Mouse (Mus musculus): ENCODE results near the gene Gpc4. TPM values are rescaled to one million over a fixed set of nuclear protein-coding genes. Genes with fewer than 3 reads are reported as not detected.

Gpc4 gene
- polyA plus RNA-seq (2012; ENCODE audit: low replicate concordance): 6.4 and 7.9 TPM in 2 replicates

DNA sequence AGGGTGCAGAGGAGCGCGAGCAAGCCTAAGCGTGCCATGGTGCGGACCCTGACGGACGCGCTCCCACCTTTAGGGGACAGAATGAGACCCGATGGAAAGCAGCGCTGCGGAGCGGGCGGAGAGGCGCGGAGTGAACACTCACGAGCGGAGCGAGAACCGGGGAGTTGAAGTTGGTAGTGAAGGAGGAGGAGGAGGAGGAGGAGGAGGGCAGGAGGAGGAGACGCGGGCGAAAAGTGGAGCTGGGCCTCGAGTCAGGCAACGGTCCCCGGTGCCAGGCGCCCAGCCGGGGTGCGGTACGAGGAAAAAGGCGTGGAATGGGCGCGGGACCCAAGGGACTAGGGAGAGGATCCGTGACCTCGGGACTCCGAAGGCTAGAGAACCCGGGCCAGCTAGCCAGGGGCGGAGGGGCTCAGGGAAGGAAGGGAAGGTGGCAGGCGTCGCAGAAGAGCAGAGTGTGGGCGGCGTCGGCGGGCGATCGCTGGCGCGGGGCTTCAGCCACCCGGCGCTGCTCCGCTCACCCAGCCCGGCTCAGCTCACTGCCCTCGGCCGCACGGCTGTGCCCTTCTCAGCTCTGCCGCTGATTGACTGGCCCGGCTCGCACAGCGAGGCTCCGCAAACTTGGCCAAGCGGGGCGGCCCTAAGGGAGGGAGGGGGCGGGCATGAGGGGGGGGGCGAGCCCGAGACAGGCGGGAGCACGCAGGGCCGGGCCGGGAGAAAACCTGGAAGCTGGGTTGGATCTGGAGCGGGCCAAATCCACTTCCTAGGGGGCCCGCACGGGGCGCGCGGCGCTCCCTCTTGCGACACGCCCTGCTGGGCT, at the start of gene Gpc4:
TSS of gene Gpc4 (minus strand) at position 515 of the 817 bp plus-strand sequence.

Other genes with a start within 250 kb of the Gpc4 start
- not detected in 2 replicates for gene 1700080O16Rik, start 192.5 kb downstream of the Gpc4 start, polyA plus RNA-seq (2012; ENCODE audit: low replicate concordance)